Mouse (Mus musculus) heart, postnatal 0 days (tissue): ENCODE data around the gene Gm45799.

Source experiments
- CTCF ChIP-seq: IDR thresholded peaks from 2 replicates; pipeline ENCODE4 v1.5.1; 2016; ENCODE audit warnings: antibody characterized with exemption, control low read depth, low read depth
- EP300 ChIP-seq: IDR thresholded peaks from 2 replicates; pipeline ENCODE4 v1.6.1; 2016; ENCODE audit warnings: antibody characterized with exemption, low read depth

GRCm38 (mm10) chr7:105617810-105618209 lies 22.5 kb upstream of the Gm45799 start:
- TF ChIP-seq CTCF (no peak), EP300 (no peak)
